Mouse (Mus musculus): ENCODE measurements around the gene Smim5. TPM values are rescaled to one million over a fixed set of nuclear protein-coding genes. Genes with fewer than 3 reads are reported as not detected.
"Not testable (repeated sequence)": the region's sequence is repeated elsewhere in the genome, so short reads cannot be mapped to it uniquely, and the experiment has no call there.

The Smim5 gene
- polyA plus RNA-seq (2012; ENCODE audit: insufficient read depth, insufficient read length, missing spikeins), result not detected in 2 replicates

DNA sequence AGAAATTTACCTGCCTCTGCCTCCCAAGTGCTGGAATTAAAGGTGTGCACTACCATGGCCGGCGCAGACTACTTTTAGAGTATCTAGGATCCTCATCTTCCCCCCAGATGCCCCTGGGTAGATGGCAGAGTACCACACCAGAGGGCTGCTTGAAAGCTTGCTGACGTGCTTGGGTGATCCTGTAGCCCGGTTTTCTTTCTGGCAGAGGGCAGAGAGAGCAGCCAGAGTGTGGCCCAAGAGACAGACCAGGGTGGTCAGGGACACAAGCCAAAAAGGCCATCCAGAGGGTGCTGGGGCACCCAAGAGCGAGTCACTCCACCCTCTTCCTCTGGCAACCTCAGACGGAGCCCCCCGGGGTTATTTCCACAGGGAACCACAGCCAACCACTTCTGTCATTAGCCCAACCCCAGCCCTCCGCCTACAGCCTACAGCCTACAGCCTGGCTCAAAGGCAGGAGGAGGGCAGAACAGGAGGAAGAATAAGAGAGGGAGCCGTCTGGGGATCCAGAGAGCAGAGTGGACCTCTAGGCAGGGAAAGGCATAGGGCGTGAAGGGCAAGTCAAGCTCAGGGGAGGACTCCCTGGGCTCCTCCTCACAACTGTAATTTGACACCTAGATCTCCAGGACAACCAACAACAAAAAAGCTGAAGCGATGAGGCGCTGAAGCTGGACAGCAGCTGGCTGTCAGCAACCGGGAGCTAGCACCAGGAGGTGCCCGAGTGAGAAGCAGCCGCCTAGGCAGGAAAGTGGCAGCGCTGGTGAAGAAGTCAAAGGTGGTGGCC is at the start of gene Smim5:
Gene Smim5 (plus strand): TSS at position 481 of the 781 bp plus-strand sequence.
- no peak within 1 kb of the TSS for H3K4me3 ChIP-seq (ENCODE audit: insufficient read depth, low read depth, low read length)
- H3K4me1 ChIP-seq (ENCODE audit: control insufficient read depth, insufficient read depth, insufficient read length, low read length), result no peaks in the 10 kb centered on the region; the same call in 1 of the 2 replicates
- no peak within 1 kb of the TSS for H3K27ac ChIP-seq (replicated peaks; ENCODE audit: low read depth, low read length)

DNA sequence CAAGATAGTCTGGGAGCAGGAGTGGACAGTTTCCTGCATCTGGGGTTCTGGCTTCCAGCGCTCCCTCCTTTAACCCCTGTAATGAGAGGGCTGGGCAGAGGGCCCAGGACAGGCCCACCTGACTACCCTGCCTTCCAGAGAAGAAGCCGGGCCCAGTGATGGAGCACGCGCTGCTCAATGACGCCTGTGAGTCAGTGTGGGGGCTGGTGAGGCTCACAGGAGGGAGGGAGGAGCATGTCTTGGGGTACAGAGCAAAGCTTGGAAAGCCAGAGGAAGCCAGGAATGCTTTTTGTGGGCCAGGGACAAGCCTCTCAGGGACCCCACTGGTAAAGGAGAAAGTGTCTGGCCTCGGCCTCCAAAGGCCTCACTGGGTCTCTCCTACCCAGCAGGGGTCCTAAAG is 45.1 kb upstream of the Smim5 start:
- Histone ChIP-seq H3K4me1 (ENCODE audit: control insufficient read depth, insufficient read depth, insufficient read length, low read length) (peaks cover 3% of the 10 kb centered on the region; the same call in 1 of the 2 replicates), H3K27ac (replicated peaks; ENCODE audit: low read depth, low read length) (no peak overlapping the region), H3K4me3 (ENCODE audit: insufficient read depth, low read depth, low read length) (no peak overlapping the region)

DNA sequence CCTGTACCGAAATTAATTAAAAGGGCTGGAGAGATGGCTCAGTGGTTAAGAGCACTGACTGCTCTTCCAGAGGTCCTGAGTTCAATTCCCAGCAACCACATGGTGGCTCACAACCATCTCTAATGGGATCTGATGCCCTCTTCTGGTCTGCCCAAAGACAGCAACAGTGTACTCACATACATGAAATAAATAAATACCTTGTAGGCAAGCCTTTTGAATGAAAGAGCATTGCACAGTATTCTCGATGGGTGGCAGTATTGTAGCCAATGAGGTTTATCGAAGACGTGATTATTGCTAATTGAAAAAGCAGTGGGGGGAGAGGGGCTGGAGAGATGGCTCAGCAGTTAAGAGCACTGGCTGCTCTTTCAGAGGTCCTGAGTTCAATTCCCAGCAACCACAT is 42.6 kb upstream of the Smim5 start:
- not testable (repeated sequence) for H3K4me3 ChIP-seq (ENCODE audit: insufficient read depth, low read depth, low read length); H3K4me1 ChIP-seq (ENCODE audit: control insufficient read depth, insufficient read depth, insufficient read length, low read length); H3K27ac ChIP-seq (replicated peaks; ENCODE audit: low read depth, low read length)

DNA sequence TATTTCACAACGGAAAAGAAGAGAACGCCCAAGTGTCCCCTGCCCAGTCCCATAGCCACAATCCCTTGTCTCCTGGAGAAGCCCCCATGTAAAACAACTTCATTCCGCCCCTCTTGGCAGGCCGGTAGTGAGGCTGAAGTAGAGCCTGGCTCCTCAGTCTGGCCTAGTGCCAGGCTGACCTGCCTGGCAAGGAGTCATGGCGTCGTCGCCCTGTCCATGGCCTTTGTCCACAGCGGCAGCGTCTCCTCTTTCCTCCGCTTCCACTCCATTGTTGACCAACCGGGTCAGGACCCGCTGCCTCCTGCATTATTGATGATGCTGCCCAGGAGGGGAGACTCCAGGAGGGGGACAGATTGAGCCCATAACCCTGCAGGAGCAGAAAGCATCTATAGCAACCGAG is 41.8 kb upstream of the Smim5 start:
- Histone ChIP-seq H3K4me1 (ENCODE audit: control insufficient read depth, insufficient read depth, insufficient read length, low read length) (peaks cover 3% of the 10 kb centered on the region; the same call in 1 of the 2 replicates), H3K27ac (replicated peaks; ENCODE audit: low read depth, low read length) (no peak overlapping the region), H3K4me3 (ENCODE audit: insufficient read depth, low read depth, low read length) (no peak overlapping the region)

DNA sequence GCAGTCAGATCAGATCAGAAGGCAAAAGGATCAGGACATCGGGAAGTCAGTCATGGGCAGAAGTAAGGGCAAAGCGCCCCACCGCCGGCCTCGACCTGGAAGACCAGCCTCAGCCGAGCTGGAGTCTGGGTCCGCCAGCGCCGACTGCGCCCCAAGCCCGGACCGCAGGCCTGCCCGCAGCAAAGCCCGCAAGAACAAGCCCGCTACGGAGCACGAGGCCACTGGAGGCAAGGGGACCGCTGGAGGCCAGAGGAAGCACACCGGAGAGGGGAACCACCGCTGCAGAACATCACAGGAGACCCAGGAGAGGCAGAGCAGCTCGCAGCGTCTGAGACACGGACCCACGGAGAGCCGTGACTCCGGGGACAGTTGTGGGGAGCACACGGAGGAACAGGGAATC is 41.4 kb upstream of the Smim5 start, which contains the start of gene Myo15b:
Gene Myo15b (plus strand): TSS at position 53 of the 400 bp plus-strand sequence.
- Histone ChIP-seq H3K4me1 (ENCODE audit: control insufficient read depth, insufficient read depth, insufficient read length, low read length) (peaks cover 3% of the 10 kb centered on the region; the same call in 1 of the 2 replicates), H3K4me3 (ENCODE audit: insufficient read depth, low read depth, low read length) (peak within 1 kb of the TSS; percentile 48), H3K27ac (replicated peaks; ENCODE audit: low read depth, low read length) (no peak within 1 kb of the TSS)

DNA sequence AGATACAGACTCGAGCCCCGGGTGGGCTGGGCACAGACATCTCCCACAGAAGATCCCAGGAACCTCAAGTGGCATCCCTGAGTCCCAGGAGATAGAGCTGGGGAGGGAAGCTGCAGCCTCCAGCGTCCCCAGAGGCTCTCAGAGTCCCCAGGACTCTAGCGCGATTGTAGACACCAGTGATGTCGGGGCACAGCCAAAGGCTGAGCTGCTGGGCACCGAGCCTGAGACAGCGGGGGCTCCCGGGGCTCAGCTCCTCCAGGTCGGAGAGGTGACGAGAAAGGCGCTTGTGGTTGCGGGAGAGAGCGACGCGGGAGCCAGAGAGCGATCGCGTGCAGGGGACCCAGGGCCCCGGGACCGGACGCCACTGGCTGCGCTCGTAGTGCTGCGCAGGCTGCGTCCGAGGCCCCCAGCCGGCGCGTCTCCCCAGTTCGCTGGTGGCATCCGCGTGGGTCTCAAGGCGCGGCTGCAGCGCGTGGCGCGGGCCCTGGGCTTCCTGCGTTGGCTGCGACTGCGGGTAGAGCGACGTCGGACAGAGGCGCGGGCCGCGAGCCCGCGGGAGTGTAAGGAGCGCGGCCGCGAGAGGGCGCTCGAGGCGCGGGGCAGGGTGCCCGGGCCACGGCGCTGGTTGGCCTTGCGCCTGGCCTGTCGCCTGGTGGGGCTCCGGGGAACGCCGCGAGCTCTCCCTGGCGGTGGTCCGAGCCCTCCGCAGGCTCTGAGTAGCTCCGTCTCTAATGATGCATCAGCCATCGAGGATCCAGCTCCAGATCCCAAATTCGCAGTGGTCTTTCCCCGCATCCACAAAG is 40.4 kb upstream of the Smim5 start:
- Histone ChIP-seq H3K4me1 (ENCODE audit: control insufficient read depth, insufficient read depth, insufficient read length, low read length) (peaks cover 3% of the 10 kb centered on the region; the same call in 1 of the 2 replicates), H3K27ac (replicated peaks; ENCODE audit: low read depth, low read length) (no peak overlapping the region), H3K4me3 (ENCODE audit: insufficient read depth, low read depth, low read length) (peak overlapping the region; percentile 48)

DNA sequence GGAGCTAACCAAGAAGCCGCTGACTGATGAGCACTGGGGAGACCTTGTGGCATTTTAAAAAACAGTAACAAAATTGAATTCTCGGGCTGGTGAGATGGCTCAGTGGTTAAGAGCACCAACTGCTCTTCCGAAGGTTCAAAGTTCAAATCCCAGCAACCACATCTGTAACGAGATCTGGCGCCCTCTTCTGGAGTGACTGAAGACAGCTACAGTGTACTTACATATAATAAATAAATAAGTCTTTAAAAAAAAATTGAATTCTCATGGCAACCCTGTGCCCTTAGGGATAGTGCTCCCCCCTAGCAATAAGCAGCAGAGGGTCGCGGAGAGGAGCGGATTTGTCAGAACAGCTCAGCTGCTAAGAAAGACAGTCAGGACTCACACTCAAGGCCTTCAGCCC is 35.9 kb upstream of the Smim5 start:
- Histone ChIP-seq H3K4me1 (ENCODE audit: control insufficient read depth, insufficient read depth, insufficient read length, low read length) (no peaks in the 10 kb centered on the region), H3K27ac (replicated peaks; ENCODE audit: low read depth, low read length) (no peak overlapping the region), H3K4me3 (ENCODE audit: insufficient read depth, low read depth, low read length) (no peak overlapping the region)

DNA sequence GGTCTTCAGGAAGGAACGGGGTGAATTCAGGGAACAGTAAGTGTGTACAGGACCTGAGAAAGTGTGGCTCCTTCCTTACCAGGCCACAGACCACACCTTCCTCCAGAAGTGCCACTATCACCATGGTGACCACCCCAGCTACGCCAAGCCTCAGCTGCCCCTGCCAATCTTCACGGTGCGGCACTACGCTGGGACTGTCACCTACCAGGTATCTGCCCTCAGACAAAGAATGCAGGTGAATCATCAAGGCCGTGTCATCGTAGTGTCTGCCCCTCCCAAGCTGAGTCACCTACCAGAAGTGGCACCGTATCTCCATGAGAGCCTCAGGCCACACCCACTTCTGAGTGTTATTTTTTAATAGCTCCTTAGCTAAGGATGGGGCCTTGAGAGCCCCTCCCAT is 30.4 kb upstream of the Smim5 start:
- no peaks in the 10 kb centered on the region for H3K4me1 ChIP-seq (ENCODE audit: control insufficient read depth, insufficient read depth, insufficient read length, low read length)
- H3K27ac ChIP-seq (replicated peaks; ENCODE audit: low read depth, low read length), result no peak overlapping the region
- H3K4me3 ChIP-seq (ENCODE audit: insufficient read depth, low read depth, low read length), result no peak overlapping the region

DNA sequence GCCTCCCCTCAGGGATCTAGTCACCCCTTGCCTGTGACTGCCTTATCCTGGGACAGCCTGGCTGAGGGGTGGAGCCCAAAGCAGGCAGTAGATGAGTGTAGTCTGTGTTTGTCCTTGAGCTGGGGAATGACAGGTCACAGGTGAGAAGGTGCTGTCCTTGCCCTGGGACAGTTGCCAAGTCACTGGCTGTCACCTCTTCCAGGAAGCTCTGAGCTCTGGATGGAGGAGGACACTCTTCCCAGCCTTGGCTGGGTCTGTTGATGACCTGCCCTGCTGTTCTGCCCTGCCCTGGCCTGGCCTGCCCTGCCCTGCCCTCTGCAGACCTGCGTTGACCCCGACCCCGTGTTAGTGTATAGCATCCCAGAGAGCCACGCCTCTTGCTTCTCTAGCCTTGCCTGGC is 27.3 kb upstream of the Smim5 start:
- no peak overlapping the region for H3K27ac ChIP-seq (replicated peaks; ENCODE audit: low read depth, low read length)
- H3K4me1 ChIP-seq (ENCODE audit: control insufficient read depth, insufficient read depth, insufficient read length, low read length), result no peaks in the 10 kb centered on the region
- no peak overlapping the region for H3K4me3 ChIP-seq (ENCODE audit: insufficient read depth, low read depth, low read length)

DNA sequence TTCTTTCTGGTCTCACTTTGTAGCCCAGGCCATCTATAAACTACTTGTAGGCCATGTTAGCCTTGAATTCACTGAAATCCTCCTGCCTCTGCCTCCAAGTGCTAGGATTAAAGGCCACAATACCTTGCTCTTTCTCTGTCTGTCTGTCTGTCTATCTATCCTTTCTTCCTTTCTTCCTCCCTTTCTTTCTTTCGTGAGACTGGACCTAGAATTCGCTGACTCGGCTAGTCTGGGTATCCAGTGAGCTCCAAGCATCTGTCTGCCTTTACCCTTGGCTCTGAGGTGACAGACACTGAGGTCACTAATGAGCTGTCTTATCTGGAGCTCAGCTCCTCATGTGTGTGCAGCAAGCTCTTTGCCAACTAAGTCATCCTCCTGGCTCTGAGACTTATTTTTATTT is 23.8 kb upstream of the Smim5 start:
- Histone ChIP-seq H3K4me1 (ENCODE audit: control insufficient read depth, insufficient read depth, insufficient read length, low read length) (no peaks in the 10 kb centered on the region), H3K27ac (replicated peaks; ENCODE audit: low read depth, low read length) (no peak overlapping the region), H3K4me3 (ENCODE audit: insufficient read depth, low read depth, low read length) (no peak overlapping the region)

DNA sequence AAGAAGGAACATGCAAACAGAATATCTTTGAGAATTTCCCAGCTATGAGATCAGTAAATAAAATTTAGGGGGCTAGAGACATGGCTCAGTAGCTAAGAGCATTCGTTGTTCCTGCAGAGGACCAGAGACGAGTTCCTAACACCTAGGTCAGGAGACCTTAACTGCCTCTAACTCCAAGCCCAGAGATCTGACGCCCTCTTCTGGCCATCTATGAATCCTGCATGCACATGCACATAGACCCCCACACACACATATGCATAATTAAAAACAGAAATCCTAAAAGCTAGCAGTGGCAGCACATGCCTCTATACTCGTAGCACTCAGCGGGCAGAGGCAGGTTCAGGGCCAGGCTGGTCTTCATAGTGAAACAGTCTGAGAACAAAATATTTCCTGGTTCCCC is 23.3 kb upstream of the Smim5 start:
- no peak overlapping the region for H3K4me3 ChIP-seq (ENCODE audit: insufficient read depth, low read depth, low read length)
- H3K27ac ChIP-seq (replicated peaks; ENCODE audit: low read depth, low read length), result no peak overlapping the region
- H3K4me1 ChIP-seq (ENCODE audit: control insufficient read depth, insufficient read depth, insufficient read length, low read length), result no peaks in the 10 kb centered on the region

DNA sequence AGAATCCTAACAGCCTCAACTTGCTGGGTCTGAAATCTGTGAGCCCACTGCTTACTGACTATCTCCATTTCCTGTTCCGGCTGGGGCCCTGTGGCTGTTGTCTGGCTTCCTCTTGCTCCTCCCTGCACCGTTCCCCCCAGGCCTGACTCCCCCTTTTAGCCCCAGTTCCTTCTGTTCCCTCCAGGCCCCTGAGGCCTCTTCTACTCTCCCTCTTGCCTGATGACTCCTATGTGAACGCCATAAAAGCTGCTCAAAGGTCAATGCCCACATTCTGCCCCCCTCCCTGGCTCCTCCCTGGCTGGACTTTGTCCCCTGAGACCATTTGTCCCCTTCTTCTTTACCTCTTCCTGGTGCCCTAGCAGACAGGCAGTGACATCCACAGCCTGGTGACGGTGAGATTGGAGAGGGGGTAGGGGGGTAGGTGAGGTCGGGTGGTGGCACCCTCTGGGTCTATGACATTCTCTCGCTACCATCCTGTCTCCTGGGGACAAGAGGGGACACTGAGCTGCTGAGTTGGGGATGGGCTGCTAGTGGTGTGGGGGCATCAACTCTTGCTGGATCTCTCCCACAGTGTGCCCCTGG is 22.5 kb upstream of the Smim5 start:
- no peak overlapping the region for H3K27ac ChIP-seq (replicated peaks; ENCODE audit: low read depth, low read length)
- no peaks in the 10 kb centered on the region for H3K4me1 ChIP-seq (ENCODE audit: control insufficient read depth, insufficient read depth, insufficient read length, low read length)
- H3K4me3 ChIP-seq (ENCODE audit: insufficient read depth, low read depth, low read length), result no peak overlapping the region

DNA sequence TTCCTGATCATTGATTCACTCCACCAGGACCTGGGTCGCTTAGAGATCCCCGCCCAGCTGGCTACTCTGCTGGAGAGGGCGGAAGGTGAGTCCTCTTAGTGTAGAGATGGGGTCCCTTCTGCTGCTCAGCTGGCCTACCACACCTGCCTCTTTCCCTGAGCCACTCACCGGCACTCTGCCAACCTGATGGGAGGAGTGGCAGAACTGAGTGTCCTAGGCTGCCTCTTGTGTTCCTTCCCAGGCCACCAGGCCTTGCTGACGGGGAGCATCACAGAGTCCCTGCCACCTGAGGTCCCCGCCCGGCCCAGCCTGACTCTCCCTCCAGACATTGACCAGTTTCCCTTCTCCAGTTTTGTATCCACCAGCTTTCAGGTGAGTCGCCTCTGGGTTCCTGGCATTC is 21.7 kb upstream of the Smim5 start:
- Histone ChIP-seq H3K4me3 (ENCODE audit: insufficient read depth, low read depth, low read length) (no peak overlapping the region), H3K27ac (replicated peaks; ENCODE audit: low read depth, low read length) (no peak overlapping the region), H3K4me1 (ENCODE audit: control insufficient read depth, insufficient read depth, insufficient read length, low read length) (no peaks in the 10 kb centered on the region)

DNA sequence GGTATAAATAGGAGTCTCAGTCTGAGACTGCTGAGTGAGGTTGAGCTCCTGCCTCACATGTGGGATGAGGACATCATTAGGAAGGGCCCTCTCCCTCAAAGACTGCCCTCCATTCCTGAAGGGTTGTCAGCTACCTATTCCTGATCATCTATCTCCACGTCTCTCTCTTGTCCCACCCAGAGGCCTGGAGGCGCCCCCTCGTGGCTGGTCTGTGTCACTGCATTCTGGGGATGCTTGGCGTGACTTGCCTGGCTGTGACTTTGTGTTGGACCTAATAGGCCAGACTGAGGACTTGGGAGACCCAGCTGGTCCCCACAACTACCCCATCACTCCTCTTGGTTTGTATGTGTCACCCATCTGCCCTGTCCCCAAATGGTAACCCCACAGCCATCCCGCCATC is 18.8 kb upstream of the Smim5 start:
- Histone ChIP-seq H3K4me1 (ENCODE audit: control insufficient read depth, insufficient read depth, insufficient read length, low read length) (no peaks in the 10 kb centered on the region), H3K4me3 (ENCODE audit: insufficient read depth, low read depth, low read length) (no peak overlapping the region)

DNA sequence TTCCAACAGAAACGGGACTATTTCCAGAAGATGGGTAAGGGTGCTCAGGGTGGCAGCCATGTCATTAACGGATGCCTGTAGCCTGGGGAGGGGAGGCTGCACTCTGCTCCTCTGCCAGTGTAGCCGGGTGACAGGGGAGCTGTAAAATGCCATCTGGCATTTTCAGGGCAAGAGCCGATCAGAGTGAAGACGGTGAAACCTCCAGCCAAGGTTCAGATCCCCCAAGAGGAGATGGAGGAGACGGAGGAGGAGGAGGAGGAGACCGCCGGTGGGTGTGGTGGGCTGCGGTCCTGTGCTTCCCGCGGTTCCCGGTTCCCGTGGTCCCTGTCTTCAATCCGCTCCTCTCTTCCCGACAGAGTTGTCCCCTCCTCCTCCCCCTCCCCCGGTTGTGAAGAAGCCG is 16.5 kb upstream of the Smim5 start:
- H3K4me1 ChIP-seq (ENCODE audit: control insufficient read depth, insufficient read depth, insufficient read length, low read length), result no peaks in the 10 kb centered on the region
- H3K27ac ChIP-seq (replicated peaks; ENCODE audit: low read depth, low read length), result no peak overlapping the region
- no peak overlapping the region for H3K4me3 ChIP-seq (ENCODE audit: insufficient read depth, low read depth, low read length)

More for the DNA sequence above, 18.8 kb upstream of the Smim5 start:
- no peak overlapping the region for H3K27ac ChIP-seq (replicated peaks; ENCODE audit: low read depth, low read length)
